16 mouse cellular contexts compared by ENCODE assay signal in genomic region chr19:4049069-4049468, GRCm38 (mm10). TPM values are rescaled to one million over a fixed set of nuclear protein-coding genes. Genes with fewer than 3 reads are reported as not detected.
"Had no signal": no experiment of that assay in that cellular context is flagged by ENCODE, and none has a peak within 500 bp of the region (broad histone marks: within the 10 kb centered on the region; RNA-seq: fewer than 3 reads in every experiment).

No protein-coding gene starts in this region.

RNA-seq across cellular contexts. Expression of gene Gstp2, which starts 3.2 kb away (rescaled TPM):
- total RNA-seq: midbrain, postnatal 0 days had no signal
- polyA plus RNA-seq: neural tube, embryonic 14.5 days had no signal

RNA-seq across cellular contexts. Expression of gene Gstp3, which starts 10.3 kb away (rescaled TPM):
- total RNA-seq: layer of hippocampus, adult 8-10 months; layer of hippocampus, postnatal 10 days; layer of hippocampus, postnatal 36 days; left cerebral cortex, adult 8-10 months; left cerebral cortex, postnatal 14 days; left cerebral cortex, postnatal 4 days; midbrain, postnatal 0 days had no signal
- polyA plus RNA-seq: limb, embryonic 12.5 days; lung, embryonic 14.5 days; midbrain, embryonic 14.5 days; midbrain, postnatal 0 days; neural tube, embryonic 11.5 days; neural tube, embryonic 14.5 days; stomach, embryonic 14.5 days had no signal

RNA-seq across cellular contexts. Expression of gene Cabp2, which starts 32.3 kb away (rescaled TPM):
- total RNA-seq: layer of hippocampus, adult 8-10 months; layer of hippocampus, postnatal 10 days; layer of hippocampus, postnatal 36 days; left cerebral cortex, adult 8-10 months; left cerebral cortex, postnatal 14 days; left cerebral cortex, postnatal 4 days; midbrain, postnatal 0 days had no signal
- polyA plus RNA-seq: large intestine, adult 2 months; limb, embryonic 12.5 days; limb, embryonic 15.5 days; lung, embryonic 14.5 days; midbrain, embryonic 10.5 days; midbrain, embryonic 14.5 days; midbrain, postnatal 0 days; neural tube, embryonic 11.5 days; neural tube, embryonic 14.5 days; stomach, embryonic 14.5 days had no signal
